Mouse (Mus musculus): Measurements from ENCODE around the gene 1810062G17Rik. TPM values are rescaled to one million over a fixed set of nuclear protein-coding genes. Genes with fewer than 3 reads are reported as not detected.

Gene 1810062G17Rik
- polyA plus RNA-seq (2015; fragmentation: Nextera tagmentation; extraction: Ambion mirVana), result 0.92 and 1.6 TPM in 2 replicates

GRCm38 (mm10) chr3:36475532-36476087 is at the start of gene 1810062G17Rik, which contains the start of gene Anxa5:
TSS of gene 1810062G17Rik (plus strand) at chr3:36475937.
TSS of gene Anxa5 (minus strand) at chr3:36475894.
- peak within 1 kb of the TSS; percentile 97 for H3K27ac ChIP-seq
- peaks cover 44% of the 10 kb centered on the region for H3K4me1 ChIP-seq (replicated peaks)
- peak; percentile 99 for ATAC-seq (replicated peaks; ENCODE audit: insufficient number of reproducible peaks, insufficient read depth, low FRiP score, low read depth)
- peak within 1 kb of the TSS; percentile 87 for H3K9ac ChIP-seq
- no peaks in the 10 kb centered on the region for H3K9me3 ChIP-seq (replicated peaks)
- peak within 1 kb of the TSS; percentile 81 for H3K4me2 ChIP-seq
- under 1% methylated on average over 32 of the region's 32 CpGs for WGBS
- H3K36me3 ChIP-seq, result no peaks in the 10 kb centered on the region; the same call in 1 of the 2 replicates
- no peaks in the 10 kb centered on the region for H3K27me3 ChIP-seq
- H3K4me3 ChIP-seq, result peak within 1 kb of the TSS; percentile 94

DNA sequence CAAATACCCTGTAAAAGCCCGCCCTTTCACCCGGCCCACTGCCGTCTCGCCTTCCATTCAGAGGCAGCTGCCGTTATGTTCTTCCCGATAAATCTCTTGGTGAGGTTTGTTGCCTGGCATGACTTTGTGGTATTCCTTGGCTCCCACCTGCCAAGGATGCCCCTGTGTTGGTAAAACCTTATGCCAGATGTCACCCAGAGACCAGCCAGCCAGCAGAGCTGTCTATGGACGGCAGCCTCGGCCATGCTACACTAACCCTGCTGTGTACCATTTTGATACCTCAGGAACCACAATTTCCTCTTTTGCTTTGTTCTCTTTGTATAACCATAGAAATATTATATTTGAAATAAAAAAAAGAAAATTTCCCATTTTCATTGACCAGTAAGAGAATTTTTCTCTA is 48.4 kb upstream of the 1810062G17Rik start:
- ATAC-seq (replicated peaks; ENCODE audit: insufficient number of reproducible peaks, insufficient read depth, low FRiP score, low read depth), result no peak

GRCm38 (mm10) chr3:36430360-36430759 is 45.4 kb upstream of the 1810062G17Rik start:
- Histone ChIP-seq H3K27me3 (no peaks in the 10 kb centered on the region), H3K4me3 (no peak overlapping the region), H3K9ac (no peak overlapping the region), H3K36me3 (no peaks in the 10 kb centered on the region), H3K9me3 (replicated peaks) (no peaks in the 10 kb centered on the region), H3K4me1 (replicated peaks) (no peaks in the 10 kb centered on the region), H3K4me2 (no peak overlapping the region), H3K27ac (no peak overlapping the region)
- WGBS, result 70% methylated on average over 1 of the region's 1 CpGs
- no peak for ATAC-seq (replicated peaks; ENCODE audit: insufficient number of reproducible peaks, insufficient read depth, low FRiP score, low read depth)

More for the DNA sequence above, 48.4 kb upstream of the 1810062G17Rik start:
- Histone ChIP-seq H3K4me1 (replicated peaks) (no peaks in the 10 kb centered on the region), H3K4me2 (no peak overlapping the region), H3K9ac (no peak overlapping the region), H3K36me3 (no peaks in the 10 kb centered on the region), H3K9me3 (replicated peaks) (no peaks in the 10 kb centered on the region), H3K27me3 (no peaks in the 10 kb centered on the region), H3K4me3 (no peak overlapping the region), H3K27ac (no peak overlapping the region)
- 88% methylated on average over 8 of the region's 8 CpGs for WGBS

DNA sequence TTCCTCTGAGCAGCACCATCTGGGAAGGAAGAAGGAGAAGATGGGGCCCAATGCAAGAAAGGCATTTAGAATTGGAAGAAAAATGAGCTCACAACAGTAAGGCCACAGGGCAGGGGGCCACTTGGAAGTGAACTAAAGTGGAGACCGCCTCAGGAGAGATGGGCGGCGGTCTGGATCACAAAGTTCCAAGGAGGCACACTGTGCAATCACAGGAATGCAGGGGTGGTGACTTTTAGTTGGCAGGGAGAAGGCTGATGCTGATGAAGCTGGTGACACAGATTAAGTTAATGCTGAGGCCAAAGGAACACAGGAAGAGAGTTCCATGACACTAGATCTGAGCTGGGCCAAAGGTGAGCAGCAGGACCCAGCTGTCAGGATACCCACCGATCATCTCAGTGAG is 35.5 kb upstream of the 1810062G17Rik start:
- Histone ChIP-seq H3K27me3 (no peaks in the 10 kb centered on the region), H3K4me1 (replicated peaks) (peaks cover 13% of the 10 kb centered on the region), H3K9ac (no peak overlapping the region), H3K27ac (peak overlapping the region; percentile 69), H3K4me3 (no peak overlapping the region), H3K9me3 (replicated peaks) (no peaks in the 10 kb centered on the region), H3K4me2 (peak overlapping the region; percentile 12; the same call in 1 of the 2 replicates), H3K36me3 (no peaks in the 10 kb centered on the region)
- peak; percentile 58 for ATAC-seq (replicated peaks; ENCODE audit: insufficient number of reproducible peaks, insufficient read depth, low FRiP score, low read depth)
- WGBS, result 42% methylated on average over 4 of the region's 4 CpGs

DNA sequence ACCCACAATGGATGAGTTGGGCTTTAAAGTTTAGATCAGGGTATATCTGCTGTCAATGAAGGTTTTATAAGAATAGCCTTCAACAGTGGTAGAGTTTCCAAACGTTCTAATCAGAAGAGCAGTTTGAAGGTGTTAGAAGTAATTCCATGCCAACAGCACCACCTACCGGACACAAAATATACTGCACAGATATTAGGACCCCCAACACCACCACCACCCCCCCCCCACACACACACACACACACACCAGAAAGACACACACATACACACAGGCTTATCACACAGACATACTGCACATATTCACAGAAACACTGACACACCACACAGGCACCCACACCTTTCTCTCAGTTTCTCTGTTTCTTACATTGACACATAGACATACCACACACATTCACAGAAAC is 33.3 kb upstream of the 1810062G17Rik start:
- WGBS, result 0% methylated on average over 2 of the region's 2 CpGs
- Histone ChIP-seq H3K27ac (no peak overlapping the region), H3K9ac (no peak overlapping the region), H3K4me2 (no peak overlapping the region), H3K4me1 (replicated peaks) (peaks cover 22% of the 10 kb centered on the region), H3K27me3 (no peaks in the 10 kb centered on the region), H3K9me3 (replicated peaks) (no peaks in the 10 kb centered on the region), H3K4me3 (no peak overlapping the region), H3K36me3 (peaks cover 4% of the 10 kb centered on the region; the same call in 1 of the 2 replicates)
- ATAC-seq (replicated peaks; ENCODE audit: insufficient number of reproducible peaks, insufficient read depth, low FRiP score, low read depth), result no peak

GRCm38 (mm10) chr3:36446041-36446440 is 29.7 kb upstream of the 1810062G17Rik start:
- H3K4me2 ChIP-seq, result no peak overlapping the region
- H3K36me3 ChIP-seq, result peaks cover 24% of the 10 kb centered on the region
- 90% methylated on average over 3 of the region's 3 CpGs for WGBS
- H3K4me3 ChIP-seq, result no peak overlapping the region
- H3K9me3 ChIP-seq (replicated peaks), result no peaks in the 10 kb centered on the region
- no peak overlapping the region for H3K9ac ChIP-seq
- no peaks in the 10 kb centered on the region for H3K27me3 ChIP-seq
- peaks cover 25% of the 10 kb centered on the region for H3K4me1 ChIP-seq (replicated peaks)
- no peak overlapping the region for H3K27ac ChIP-seq
- no peak for ATAC-seq (replicated peaks; ENCODE audit: insufficient number of reproducible peaks, insufficient read depth, low FRiP score, low read depth)

DNA sequence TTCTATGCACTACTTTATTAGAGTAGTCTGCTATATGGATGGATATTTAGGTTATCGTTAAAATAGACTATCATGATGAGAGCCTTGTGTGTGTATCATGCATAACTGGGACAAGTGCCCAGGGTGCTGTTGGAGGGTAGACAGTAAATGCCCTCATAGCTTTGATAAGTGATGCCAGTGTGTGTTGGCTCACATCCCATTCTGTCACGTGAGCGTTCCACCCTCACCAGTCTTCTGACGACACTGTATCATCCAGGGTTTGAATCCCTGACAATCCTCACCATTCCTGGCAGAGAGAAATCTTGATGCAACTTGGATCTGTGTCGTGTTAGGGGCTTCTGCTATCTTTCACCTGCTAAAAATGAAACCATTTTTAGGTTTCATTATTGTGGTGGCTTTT is 29.2 kb upstream of the 1810062G17Rik start:
- H3K4me1 ChIP-seq (replicated peaks), result peaks cover 25% of the 10 kb centered on the region
- H3K27me3 ChIP-seq, result no peaks in the 10 kb centered on the region
- no peak for ATAC-seq (replicated peaks; ENCODE audit: insufficient number of reproducible peaks, insufficient read depth, low FRiP score, low read depth)
- no peak overlapping the region for H3K9ac ChIP-seq
- H3K9me3 ChIP-seq (replicated peaks), result no peaks in the 10 kb centered on the region
- H3K4me3 ChIP-seq, result no peak overlapping the region
- H3K4me2 ChIP-seq, result no peak overlapping the region
- peaks cover 28% of the 10 kb centered on the region for H3K36me3 ChIP-seq
- 42% methylated on average over 5 of the region's 5 CpGs for WGBS
- peak overlapping the region; percentile 65; the same call in 1 of the 2 replicates for H3K27ac ChIP-seq

DNA sequence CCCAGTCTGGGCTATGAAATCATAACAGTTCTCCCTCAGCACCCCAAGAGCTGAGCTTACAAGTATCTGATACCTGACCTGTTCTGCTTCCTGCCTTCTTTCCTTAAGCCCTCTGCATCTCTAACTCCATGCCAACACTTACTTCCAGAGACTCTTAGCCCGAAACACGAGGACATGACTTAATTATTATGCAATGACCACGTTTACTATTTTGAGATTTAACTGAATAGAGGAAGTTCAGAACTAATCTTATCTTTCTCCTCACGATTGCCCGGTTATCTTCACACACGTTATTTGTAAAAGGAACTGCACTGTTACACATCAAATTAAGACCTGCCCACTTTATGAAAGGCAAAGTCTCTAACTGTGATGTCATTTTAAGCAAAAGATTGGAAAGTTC is 28.8 kb upstream of the 1810062G17Rik start:
- no peak for ATAC-seq (replicated peaks; ENCODE audit: insufficient number of reproducible peaks, insufficient read depth, low FRiP score, low read depth)
- H3K9ac ChIP-seq, result no peak overlapping the region
- 13% methylated on average over 6 of the region's 6 CpGs for WGBS

GRCm38 (mm10) chr3:36449292-36450165 is 26.2 kb upstream of the 1810062G17Rik start:
- H3K9me3 ChIP-seq (replicated peaks), result no peaks in the 10 kb centered on the region
- H3K27me3 ChIP-seq, result no peaks in the 10 kb centered on the region
- H3K4me2 ChIP-seq, result no peak overlapping the region
- H3K27ac ChIP-seq, result peak overlapping the region; percentile 82
- H3K4me3 ChIP-seq, result no peak overlapping the region
- H3K36me3 ChIP-seq, result peaks cover 55% of the 10 kb centered on the region
- no peak overlapping the region for H3K9ac ChIP-seq
- peak; percentile 67 for ATAC-seq (replicated peaks; ENCODE audit: insufficient number of reproducible peaks, insufficient read depth, low FRiP score, low read depth)
- 28% methylated on average over 20 of the region's 20 CpGs for WGBS
- peaks cover 25% of the 10 kb centered on the region for H3K4me1 ChIP-seq (replicated peaks)

More for the DNA sequence above, 28.8 kb upstream of the 1810062G17Rik start:
- H3K4me1 ChIP-seq (replicated peaks), result peaks cover 25% of the 10 kb centered on the region
- H3K4me3 ChIP-seq, result no peak overlapping the region
- H3K36me3 ChIP-seq, result peaks cover 32% of the 10 kb centered on the region
- no peaks in the 10 kb centered on the region for H3K9me3 ChIP-seq (replicated peaks)
- no peaks in the 10 kb centered on the region for H3K27me3 ChIP-seq
- no peak overlapping the region for H3K4me2 ChIP-seq
- peak overlapping the region; percentile 65; the same call in 1 of the 2 replicates for H3K27ac ChIP-seq

GRCm38 (mm10) chr3:36452502-36452901 is 23.2 kb upstream of the 1810062G17Rik start:
- Histone ChIP-seq H3K4me2 (no peak overlapping the region), H3K9ac (no peak overlapping the region), H3K4me1 (replicated peaks) (peaks cover 16% of the 10 kb centered on the region), H3K9me3 (replicated peaks) (no peaks in the 10 kb centered on the region), H3K27ac (no peak overlapping the region), H3K4me3 (no peak overlapping the region), H3K36me3 (peaks cover 73% of the 10 kb centered on the region), H3K27me3 (no peaks in the 10 kb centered on the region)
- no peak for ATAC-seq (replicated peaks; ENCODE audit: insufficient number of reproducible peaks, insufficient read depth, low FRiP score, low read depth)
- 88% methylated on average over 1 of the region's 1 CpGs for WGBS

GRCm38 (mm10) chr3:36455124-36455523 is 20.6 kb upstream of the 1810062G17Rik start:
- WGBS, result 87% methylated on average over 8 of the region's 8 CpGs
- no peak for ATAC-seq (replicated peaks; ENCODE audit: insufficient number of reproducible peaks, insufficient read depth, low FRiP score, low read depth)
- H3K36me3 ChIP-seq, result peaks cover 87% of the 10 kb centered on the region
- H3K9me3 ChIP-seq (replicated peaks), result no peaks in the 10 kb centered on the region
- no peak overlapping the region for H3K9ac ChIP-seq
- no peaks in the 10 kb centered on the region for H3K27me3 ChIP-seq
- H3K4me2 ChIP-seq, result no peak overlapping the region
- H3K4me3 ChIP-seq, result no peak overlapping the region
- peaks cover 4% of the 10 kb centered on the region for H3K4me1 ChIP-seq (replicated peaks)
- H3K27ac ChIP-seq, result no peak overlapping the region
